ENCODE assay signal across 8 mouse cellular contexts in the genomic region with DNA sequence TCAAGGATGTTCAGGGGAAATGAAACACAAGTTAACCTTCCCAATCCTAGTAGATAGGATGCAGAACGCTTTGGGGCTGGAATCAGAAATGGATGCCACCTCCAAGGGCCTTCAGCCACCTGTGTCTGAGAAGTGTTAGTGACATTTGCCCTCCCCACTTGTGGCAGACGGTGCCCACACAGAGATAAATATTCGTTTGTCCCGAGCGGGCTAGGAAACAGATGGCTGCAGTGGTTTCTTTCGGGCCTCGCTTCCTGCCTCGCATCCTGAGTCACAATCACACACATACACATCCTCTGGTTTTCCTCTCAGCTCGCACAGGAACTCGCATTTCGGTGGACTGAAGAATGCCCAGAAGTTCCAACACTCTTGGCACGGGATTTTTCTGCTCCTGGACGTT. TPM values are rescaled to one million over a fixed set of nuclear protein-coding genes. Genes with fewer than 3 reads are reported as not detected.
DNase-seq lines count a peak whose midpoint lies in the region; ATAC-seq lines count a peak whose summit lies in the region.

No protein-coding gene starts in this region.

- 0 out of 2 replicates have a peak overlapping the region, but pooled peaks have one; percentile 4 for H3K27ac ChIP-seq in limb, embryonic 15.5 days
- H3K27ac ChIP-seq in limb, embryonic 10.5 days = no peak overlapping the region
- H3K27ac ChIP-seq in heart, embryonic 13.5 days (replicated peaks) = peak overlapping the region; percentile 88
- H3K27ac ChIP-seq in liver, embryonic 15.5 days (replicated peaks) = 0 out of 2 replicates have a peak overlapping the region, but pooled peaks have one; percentile 24
- H3K27ac ChIP-seq in forebrain, embryonic 13.5 days = no peak overlapping the region

- no peak overlapping the region for H3K9ac ChIP-seq in limb, embryonic 15.5 days
- H3K9ac ChIP-seq in heart, embryonic 13.5 days = no peak overlapping the region
- H3K9ac ChIP-seq in liver, embryonic 15.5 days = no peak overlapping the region
- no peak overlapping the region for H3K9ac ChIP-seq in forebrain, embryonic 13.5 days

- no peak for DNase-seq in limb, embryonic 10.5 days (ENCODE audit: low spot score)
- DNase-seq in thymus, postnatal 14 days = peak; percentile 53
- no peak for DNase-seq in ovary, postnatal 10 days (ENCODE audit: low spot score)

- H3K9me3 ChIP-seq in limb, embryonic 15.5 days = no peaks in the 10 kb centered on the region
- H3K9me3 ChIP-seq in limb, embryonic 10.5 days (replicated peaks) = no peaks in the 10 kb centered on the region
- no peaks in the 10 kb centered on the region for H3K9me3 ChIP-seq in heart, embryonic 13.5 days
- no peaks in the 10 kb centered on the region for H3K9me3 ChIP-seq in liver, embryonic 15.5 days (replicated peaks)
- no peaks in the 10 kb centered on the region for H3K9me3 ChIP-seq in forebrain, embryonic 13.5 days (replicated peaks)

- no peaks in the 10 kb centered on the region for H3K36me3 ChIP-seq in limb, embryonic 15.5 days
- H3K36me3 ChIP-seq in limb, embryonic 10.5 days = 0 out of 2 replicates have a peak, but pooled peaks cover 2% of the 10 kb centered on the region
- no peaks in the 10 kb centered on the region for H3K36me3 ChIP-seq in heart, embryonic 13.5 days
- no peaks in the 10 kb centered on the region for H3K36me3 ChIP-seq in liver, embryonic 15.5 days (replicated peaks)
- no peaks in the 10 kb centered on the region for H3K36me3 ChIP-seq in forebrain, embryonic 13.5 days (ENCODE audit: poor library complexity, severe bottlenecking)

- no peaks in the 10 kb centered on the region for H3K27me3 ChIP-seq in limb, embryonic 15.5 days
- no peaks in the 10 kb centered on the region for H3K27me3 ChIP-seq in limb, embryonic 10.5 days (ENCODE audit: low read depth, poor library complexity, severe bottlenecking)
- H3K27me3 ChIP-seq in heart, embryonic 13.5 days (replicated peaks) = no peaks in the 10 kb centered on the region
- H3K27me3 ChIP-seq in liver, embryonic 15.5 days = 0 out of 2 replicates have a peak, but pooled peaks cover 3% of the 10 kb centered on the region
- peaks cover 11% of the 10 kb centered on the region for H3K27me3 ChIP-seq in forebrain, embryonic 13.5 days

- H3K4me1 ChIP-seq in limb, embryonic 15.5 days = peaks cover 10% of the 10 kb centered on the region; the same call in 1 of the 2 replicates
- peaks cover 42% of the 10 kb centered on the region for H3K4me1 ChIP-seq in limb, embryonic 10.5 days
- H3K4me1 ChIP-seq in heart, embryonic 13.5 days = peaks cover 41% of the 10 kb centered on the region
- H3K4me1 ChIP-seq in liver, embryonic 15.5 days (replicated peaks) = peaks cover 43% of the 10 kb centered on the region
- peaks cover 12% of the 10 kb centered on the region for H3K4me1 ChIP-seq in forebrain, embryonic 13.5 days

- no peak overlapping the region for H3K4me2 ChIP-seq in limb, embryonic 15.5 days
- no peak overlapping the region for H3K4me2 ChIP-seq in heart, embryonic 13.5 days
- peak overlapping the region; percentile 44 for H3K4me2 ChIP-seq in liver, embryonic 15.5 days
- no peak overlapping the region for H3K4me2 ChIP-seq in forebrain, embryonic 13.5 days

- no peak overlapping the region for H3K4me3 ChIP-seq in limb, embryonic 15.5 days
- no peak overlapping the region for H3K4me3 ChIP-seq in limb, embryonic 10.5 days
- no peak overlapping the region for H3K4me3 ChIP-seq in heart, embryonic 13.5 days
- no peak overlapping the region for H3K4me3 ChIP-seq in liver, embryonic 15.5 days (replicated peaks)
- no peak overlapping the region for H3K4me3 ChIP-seq in forebrain, embryonic 13.5 days

- WGBS in limb, embryonic 15.5 days = 71% methylated on average over 13 of the region's 13 CpGs
- 87% methylated on average over 13 of the region's 13 CpGs for WGBS in limb, embryonic 10.5 days
- 58% methylated on average over 13 of the region's 13 CpGs for WGBS in heart, embryonic 13.5 days
- WGBS in liver, embryonic 15.5 days (ENCODE audit: insufficient replicate concordance) = 21% methylated on average over 13 of the region's 13 CpGs
- WGBS in forebrain, embryonic 13.5 days = 92% methylated on average over 13 of the region's 13 CpGs

- ATAC-seq in limb, embryonic 15.5 days (ENCODE audit: insufficient number of reproducible peaks, low FRiP score, low TSS enrichment, low read depth) = no peak
- ATAC-seq in heart, embryonic 13.5 days (ENCODE audit: extremely low read depth, insufficient number of reproducible peaks, low FRiP score, low TSS enrichment) = no peak
- no peak for ATAC-seq in liver, embryonic 15.5 days (ENCODE audit: insufficient read depth)
- ATAC-seq in forebrain, embryonic 13.5 days = no peak
- ATAC-seq in frontal cortex, adult (ENCODE audit: low TSS enrichment) = no peak

RNA-seq across cellular contexts. Expression of gene Rfx8, which starts 13.5 kb away (rescaled TPM):
- polyA plus RNA-seq in limb, embryonic 15.5 days (2015; fragmentation: Nextera tagmentation; extraction: Ambion mirVana) = 0.73 and 0.79 TPM in 2 replicates
- polyA plus RNA-seq in limb, embryonic 10.5 days (2016; fragmentation: Nextera tagmentation; extraction: Ambion mirVana) = 0.35 and 0.79 TPM in 2 replicates
- 0.59 and 0.67 TPM in 2 replicates for polyA plus RNA-seq in heart, embryonic 13.5 days (2015; fragmentation: Nextera tagmentation; extraction: Ambion mirVana)
- polyA plus RNA-seq in liver, embryonic 15.5 days (2015; fragmentation: Nextera tagmentation; extraction: Ambion mirVana) = 0.09 and 0.10 TPM in 2 replicates
- polyA plus RNA-seq in forebrain, embryonic 13.5 days (2015; fragmentation: Nextera tagmentation; extraction: Ambion mirVana) = 0.18 and 0.20 TPM in 2 replicates

Comparison
In these comparisons a context has a peak if more than half of its experiments do, and no peak if none do; other contexts are left out.
1. H3K27ac ChIP-seq: peak in limb, embryonic 15.5 days (single experiment), heart, embryonic 13.5 days (single experiment) and liver, embryonic 15.5 days (single experiment); none in limb, embryonic 10.5 days (single experiment) and forebrain, embryonic 13.5 days (single experiment).